Mouse (Mus musculus): ENCODE measurements around the gene Tmem184a.

The Tmem184a gene

GRCm38 (mm10) chr5:139813126-139813490 lies 6.6 kb downstream of the Tmem184a start:
- DNase-seq (ENCODE audit: low spot score): no peak

- DNase-seq (ENCODE audit: low spot score): no peak
These were observed 7.2 kb downstream of the Tmem184a start for GRCm38 (mm10) chr5:139812398-139813125.

GRCm38 (mm10) chr5:139811677-139812397 lies 7.9 kb downstream of the Tmem184a start:
- no peak for DNase-seq (ENCODE audit: low spot score)

GRCm38 (mm10) chr5:139809397-139809796 lies 10.3 kb downstream of the Tmem184a start:
- no peak for DNase-seq (ENCODE audit: low spot score)

GRCm38 (mm10) chr5:139805924-139806323 lies 13.8 kb downstream of the Tmem184a start:
- DNase-seq (ENCODE audit: low spot score): no peak

GRCm38 (mm10) chr5:139804573-139805111 lies 15.1 kb downstream of the Tmem184a start:
- DNase-seq (ENCODE audit: low spot score): no peak

GRCm38 (mm10) chr5:139804107-139804551 lies 15.6 kb downstream of the Tmem184a start:
- peak; percentile 73 for DNase-seq (ENCODE audit: low spot score)

GRCm38 (mm10) chr5:139803601-139804102 lies 16.1 kb downstream of the Tmem184a start:
- peak; percentile 57 for DNase-seq (ENCODE audit: low spot score)

- no peak for DNase-seq (ENCODE audit: low spot score)
These were observed 16.6 kb downstream of the Tmem184a start for GRCm38 (mm10) chr5:139803165-139803564.

- no peak for DNase-seq (ENCODE audit: low spot score)
These were observed 17.8 kb downstream of the Tmem184a start for GRCm38 (mm10) chr5:139801880-139802279.

GRCm38 (mm10) chr5:139801231-139801630 lies 18.5 kb downstream of the Tmem184a start:
- DNase-seq (ENCODE audit: low spot score): no peak

GRCm38 (mm10) chr5:139799801-139800590 lies 19.7 kb downstream of the Tmem184a start:
- DNase-seq (ENCODE audit: low spot score): no peak

- no peak for DNase-seq (ENCODE audit: low spot score)
These were observed 20.7 kb downstream of the Tmem184a start for GRCm38 (mm10) chr5:139799041-139799440.

GRCm38 (mm10) chr5:139798168-139798900 lies 21.4 kb downstream of the Tmem184a start:
- no peak for DNase-seq (ENCODE audit: low spot score)

GRCm38 (mm10) chr5:139797473-139798167 lies 22.1 kb downstream of the Tmem184a start:
- no peak for DNase-seq (ENCODE audit: low spot score)

GRCm38 (mm10) chr5:139796900-139797299 lies 22.8 kb downstream of the Tmem184a start:
- DNase-seq (ENCODE audit: low spot score): peak; percentile 80

GRCm38 (mm10) chr5:139796001-139796620 lies 23.6 kb downstream of the Tmem184a start:
- no peak for DNase-seq (ENCODE audit: low spot score)

- no peak for DNase-seq (ENCODE audit: low spot score)
These were observed 24.8 kb downstream of the Tmem184a start for GRCm38 (mm10) chr5:139794938-139795337.

GRCm38 (mm10) chr5:139794137-139794536 lies 25.6 kb downstream of the Tmem184a start:
- no peak for DNase-seq (ENCODE audit: low spot score)

Data from yolk sac, embryonic 10.5 days (tissue).